Mouse (Mus musculus) frontal cortex, postnatal 14 days (tissue): Measurements from ENCODE around the gene Vars.
"Not testable (repeated sequence)": the region's sequence is repeated elsewhere in the genome, so short reads cannot be mapped to it uniquely, and the experiment has no call there.

ENCODE experiments used
- DNase-seq, 2 experiments: peaks; one replicate each; pipeline ENCODE4 v3.0.0; 2022; ENCODE audit warnings: low spot score in 2 of 2

Gene Vars

GRCm38 (mm10) chr17:34971694-34972068 lies 29.1 kb upstream of the Vars start:
- not testable (repeated sequence) for DNase-seq

DNA sequence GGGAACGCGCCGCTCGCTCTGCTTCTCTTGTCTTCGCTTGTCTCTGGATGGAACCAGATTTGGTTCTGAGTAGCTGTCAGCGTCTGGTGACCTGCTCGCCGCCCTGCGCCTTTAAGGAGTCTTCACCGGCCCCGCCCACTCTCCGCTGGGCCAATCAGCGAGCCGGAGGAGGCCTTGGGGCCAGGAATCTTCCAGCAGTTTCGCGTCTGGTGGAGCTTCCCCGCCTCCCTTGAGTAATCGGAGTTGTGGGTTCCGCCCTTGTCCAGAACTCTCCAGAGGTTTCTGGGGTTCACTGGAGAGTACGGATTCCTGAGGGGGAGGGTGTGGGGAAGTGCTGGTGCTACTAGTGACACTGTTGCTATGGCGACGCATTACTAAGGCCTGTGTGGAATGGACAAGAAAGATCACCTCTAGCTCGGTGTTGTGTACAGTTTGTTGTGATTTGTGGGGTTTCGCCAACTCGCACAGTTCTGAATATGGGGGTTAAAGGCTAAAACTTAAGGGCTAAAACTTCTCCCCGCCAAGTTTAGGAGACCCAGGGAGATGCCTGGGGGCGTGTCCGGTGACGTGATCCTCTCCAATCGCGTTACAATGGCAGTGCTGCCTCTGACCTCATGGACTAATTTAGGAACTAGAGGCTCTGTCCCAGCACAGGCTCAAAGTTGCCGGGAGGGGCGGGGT lies 28.6 kb upstream of the Vars start, which contains the start of the genes Hspa1a and Hspa1l:
Gene Hspa1a, minus strand, starts transcription at position 88 of the 681 bp plus-strand sequence.
Gene Hspa1l, plus strand, starts transcription at position 635 of the 681 bp plus-strand sequence.
- DNase-seq = peak; percentile 67 to 75

DNA sequence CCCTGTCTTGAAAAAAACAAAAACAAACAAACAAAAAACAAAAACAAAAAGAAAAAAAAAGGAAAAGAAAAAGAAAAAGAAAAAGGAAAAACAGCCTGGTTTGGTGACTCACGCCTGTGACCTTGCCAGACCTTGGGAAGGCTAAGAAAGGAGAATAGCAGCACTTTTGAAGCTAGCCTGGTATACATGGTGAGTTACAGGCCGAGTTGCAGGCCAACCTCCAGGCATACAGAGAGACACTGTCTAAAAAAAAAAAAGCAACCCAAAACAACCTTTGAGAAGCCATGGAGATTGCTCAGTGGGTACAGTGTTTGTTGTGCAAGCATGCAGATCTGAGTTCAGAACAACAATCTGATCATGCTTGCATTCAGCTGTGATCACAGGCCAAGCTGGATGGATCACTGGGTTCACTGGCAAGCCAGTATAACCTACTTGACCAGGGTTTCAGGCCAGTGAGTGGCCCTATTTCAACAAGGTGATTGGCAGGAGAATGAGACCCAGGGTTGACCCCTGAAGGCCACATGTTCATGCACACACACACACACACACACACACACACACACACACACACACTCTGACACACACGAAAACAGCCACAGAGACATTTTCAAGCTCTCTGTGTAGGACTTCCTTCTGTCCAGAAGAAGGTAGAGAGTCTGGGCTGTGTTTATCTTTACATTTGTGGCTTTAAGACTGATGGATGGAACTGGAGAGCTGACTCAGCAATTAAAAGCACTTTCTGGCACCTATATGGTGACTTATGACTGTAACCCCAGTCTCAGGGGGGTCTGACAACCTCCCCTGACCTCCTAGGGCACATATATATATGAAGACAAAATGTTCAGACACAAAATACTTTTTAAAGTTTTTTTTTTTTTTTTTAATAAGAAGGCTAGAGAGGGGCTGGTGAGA lies 24.9 kb upstream of the Vars start:
- no peak for DNase-seq

DNA sequence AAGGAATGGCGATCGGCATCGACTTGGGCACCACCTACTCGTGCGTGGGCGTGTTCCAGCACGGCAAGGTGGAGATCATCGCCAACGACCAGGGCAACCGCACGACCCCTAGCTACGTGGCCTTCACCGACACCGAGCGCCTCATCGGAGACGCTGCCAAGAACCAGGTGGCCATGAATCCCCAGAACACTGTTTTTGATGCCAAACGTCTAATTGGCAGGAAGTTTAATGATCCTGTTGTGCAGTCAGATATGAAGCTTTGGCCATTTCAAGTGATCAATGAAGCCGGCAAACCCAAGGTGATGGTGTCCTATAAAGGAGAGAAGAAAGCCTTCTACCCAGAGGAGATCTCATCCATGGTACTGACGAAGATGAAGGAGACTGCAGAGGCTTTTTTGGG lies 23.8 kb upstream of the Vars start:
- no peak for DNase-seq

DNA sequence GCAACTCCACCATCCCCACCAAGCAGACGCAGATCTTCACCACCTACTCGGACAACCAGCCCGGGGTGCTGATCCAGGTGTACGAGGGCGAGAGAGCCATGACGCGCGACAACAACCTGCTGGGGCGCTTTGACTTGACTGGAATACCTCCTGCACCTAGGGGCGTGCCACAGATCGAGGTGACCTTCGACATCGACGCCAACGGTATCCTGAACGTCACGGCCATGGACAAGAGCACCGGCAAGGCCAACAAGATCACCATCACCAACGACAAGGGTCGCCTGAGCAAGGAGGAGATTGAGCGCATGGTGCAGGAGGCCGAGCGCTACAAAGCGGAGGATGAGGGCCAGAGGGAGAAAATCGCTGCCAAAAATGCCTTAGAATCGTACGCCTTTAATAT lies 22.5 kb upstream of the Vars start:
- DNase-seq = no peak

DNA sequence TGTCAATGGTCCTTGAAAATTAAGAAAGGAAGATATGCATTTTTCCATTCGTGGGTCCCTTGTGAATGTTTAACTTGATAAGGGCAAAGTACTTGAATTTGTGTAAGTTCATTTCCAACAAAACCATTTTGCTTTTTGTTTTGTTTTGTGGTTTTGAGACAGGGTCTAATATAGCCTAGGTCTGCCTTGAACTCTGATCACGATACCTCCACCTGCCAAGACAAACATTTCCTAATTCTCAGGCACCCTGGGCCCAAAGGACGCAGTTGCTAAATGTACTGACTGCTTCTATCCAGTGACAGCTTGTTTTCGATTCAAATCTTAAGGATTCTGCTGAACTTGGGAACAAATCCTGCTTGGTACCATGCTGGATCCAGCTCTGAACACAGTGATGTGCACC lies 21.2 kb upstream of the Vars start:
- DNase-seq = no peak

DNA sequence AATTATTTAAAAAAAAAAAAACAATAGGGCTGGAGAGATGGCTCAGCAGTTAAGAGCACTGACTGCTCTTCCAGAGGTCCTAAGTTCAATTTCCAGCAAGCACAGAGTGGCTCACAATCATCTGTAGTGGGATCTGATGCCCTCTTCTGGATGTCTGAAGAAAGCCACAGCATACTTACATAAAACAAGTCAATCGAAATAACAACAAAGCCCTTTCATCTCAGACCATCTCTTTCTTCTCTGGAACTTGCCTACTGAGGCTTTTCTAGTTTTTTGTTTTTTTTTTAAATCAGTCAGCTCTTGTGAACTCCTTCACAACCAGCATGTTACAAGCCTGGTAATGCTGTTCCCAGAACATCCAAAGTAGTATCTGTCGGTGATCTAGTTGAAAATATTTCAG lies 20.1 kb upstream of the Vars start:
- DNase-seq = no peak

DNA sequence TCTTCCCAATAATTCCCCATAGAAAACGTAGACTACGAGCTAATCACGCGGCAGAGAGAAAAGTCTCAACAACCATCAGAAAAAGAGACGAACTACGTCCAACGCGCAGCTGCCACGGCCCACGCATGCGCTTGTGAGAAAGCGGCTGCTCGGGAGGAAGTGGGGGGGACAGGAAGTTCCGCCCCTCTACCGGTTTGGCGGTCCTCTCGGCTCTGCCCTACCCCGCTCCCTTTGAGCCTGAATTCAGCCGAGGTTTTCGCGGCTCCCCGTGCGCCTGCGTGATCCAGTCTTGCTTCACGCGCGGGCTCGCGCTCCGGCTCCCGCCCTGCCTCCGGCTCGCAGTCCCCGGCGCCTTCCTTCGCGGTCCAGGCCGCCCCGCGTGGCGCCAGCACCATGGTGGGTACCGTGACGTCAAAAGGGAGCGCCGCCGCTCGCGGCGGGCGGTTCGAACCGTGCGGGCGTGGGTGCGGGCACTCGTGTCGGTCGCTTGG lies 19.1 kb upstream of the Vars start, which contains the start of gene Lsm2:
Gene Lsm2, plus strand, starts transcription at position 173 of the 491 bp plus-strand sequence.
- peak; percentile 85 to 88 for DNase-seq

- DNase-seq = no peak
These were observed 18.5 kb upstream of the Vars start for GRCm38 (mm10) chr17:34982328-34982727.

DNA sequence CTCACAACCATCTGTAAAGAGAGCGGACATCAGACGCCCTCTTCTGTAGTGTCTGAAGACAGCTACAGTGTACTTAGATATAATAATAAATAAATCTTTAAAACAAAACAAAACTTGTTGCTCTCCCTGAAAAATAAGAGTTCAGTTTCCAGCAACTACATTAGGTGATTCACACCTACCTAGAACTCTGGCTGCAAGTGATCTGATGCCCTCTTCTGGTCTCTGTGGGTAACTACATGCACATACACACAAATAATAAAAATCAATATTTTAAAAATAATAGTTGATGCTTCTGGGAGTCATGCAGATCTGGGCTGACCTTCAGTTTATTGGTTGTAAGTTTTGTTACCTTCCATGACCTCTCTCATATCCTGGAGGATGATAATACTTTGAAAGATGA lies 16.6 kb upstream of the Vars start:
- no peak for DNase-seq

- no peak for DNase-seq
These were observed 6.0 kb upstream of the Vars start for GRCm38 (mm10) chr17:34994751-34995150.

- DNase-seq = not testable (repeated sequence)
These were observed 5.6 kb upstream of the Vars start for GRCm38 (mm10) chr17:34995192-34995591.

GRCm38 (mm10) chr17:34995927-34996326 lies 4.9 kb upstream of the Vars start:
- DNase-seq = not testable (repeated sequence)

DNA sequence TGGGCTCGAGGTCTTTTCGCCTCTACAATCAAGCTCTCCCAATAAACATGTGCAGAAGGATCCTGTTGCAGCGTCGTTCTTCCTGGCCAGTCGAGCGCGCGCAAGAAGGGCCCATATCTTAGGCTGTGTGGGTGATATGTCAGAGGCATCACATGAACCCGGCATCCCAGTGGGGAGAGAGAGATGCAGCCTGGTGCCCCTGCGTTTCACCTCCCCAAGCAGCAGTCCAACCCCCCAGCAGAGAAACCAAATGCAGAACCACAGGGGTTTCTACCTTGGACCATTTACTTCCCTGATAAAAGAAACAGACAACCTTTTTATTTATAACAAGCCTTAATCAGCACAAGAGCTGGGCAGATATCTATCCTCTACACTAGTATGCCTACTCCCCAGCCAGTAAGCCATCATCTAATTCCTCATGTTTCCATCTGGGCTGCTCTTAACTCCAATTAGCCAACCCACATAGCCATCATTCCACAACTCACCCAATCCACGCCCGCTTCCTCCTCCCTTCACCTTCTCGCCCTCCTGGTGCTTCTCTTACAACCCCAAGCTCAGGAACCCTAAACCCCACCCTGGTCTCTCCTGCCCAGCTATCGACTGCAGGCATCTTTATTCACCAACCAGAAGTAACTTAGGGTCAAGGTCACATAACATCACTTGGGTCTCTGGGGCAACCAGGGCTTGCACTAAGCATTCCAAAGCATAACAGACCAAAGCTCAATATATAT lies 4.2 kb upstream of the Vars start:
- DNase-seq = no peak

GRCm38 (mm10) chr17:34997142-34997483 lies 3.7 kb upstream of the Vars start:
- no peak for DNase-seq

DNA sequence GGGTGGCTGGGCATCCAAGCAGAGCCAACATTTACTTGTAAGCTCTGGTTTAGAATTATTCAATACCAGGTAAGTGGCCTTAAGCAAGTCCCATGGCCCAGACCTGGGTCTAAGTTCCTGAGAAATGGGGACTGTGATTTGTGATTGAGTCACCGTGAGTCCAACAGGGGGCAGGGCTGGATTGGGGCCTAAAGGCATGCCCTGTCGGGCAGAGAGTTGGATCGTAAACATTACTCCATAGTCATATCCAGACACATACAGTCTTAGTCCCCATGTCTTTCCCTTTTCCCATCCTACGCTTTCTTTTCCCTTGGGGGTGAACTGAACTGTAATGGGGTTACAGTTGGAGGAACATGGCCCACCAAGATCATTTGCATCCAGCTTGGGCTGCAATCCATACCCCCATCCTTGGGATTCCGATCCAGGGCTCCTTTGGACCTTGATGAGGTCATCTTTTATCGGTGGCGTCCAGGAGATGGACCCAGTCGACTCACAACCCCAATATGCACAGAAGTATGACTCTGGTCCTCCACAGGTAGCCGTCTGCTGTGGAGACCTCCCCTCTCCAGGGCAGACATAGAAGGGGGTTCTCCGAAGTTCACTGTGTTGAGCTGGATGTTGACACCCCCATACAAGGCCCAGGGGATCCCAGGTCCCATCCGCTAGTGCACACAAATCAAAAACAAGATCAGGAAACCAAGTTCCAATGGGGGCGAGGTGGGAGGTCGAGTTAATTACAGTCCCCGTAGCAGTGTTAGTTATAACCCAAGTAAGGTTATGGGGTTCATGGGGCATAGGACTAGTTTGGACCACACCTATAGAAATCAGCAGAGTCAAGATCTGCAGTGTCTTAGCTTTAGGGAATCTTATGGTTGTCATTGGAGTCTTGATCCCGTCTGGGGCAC lies 2.0 kb upstream of the Vars start:
- DNase-seq = no peak

DNA sequence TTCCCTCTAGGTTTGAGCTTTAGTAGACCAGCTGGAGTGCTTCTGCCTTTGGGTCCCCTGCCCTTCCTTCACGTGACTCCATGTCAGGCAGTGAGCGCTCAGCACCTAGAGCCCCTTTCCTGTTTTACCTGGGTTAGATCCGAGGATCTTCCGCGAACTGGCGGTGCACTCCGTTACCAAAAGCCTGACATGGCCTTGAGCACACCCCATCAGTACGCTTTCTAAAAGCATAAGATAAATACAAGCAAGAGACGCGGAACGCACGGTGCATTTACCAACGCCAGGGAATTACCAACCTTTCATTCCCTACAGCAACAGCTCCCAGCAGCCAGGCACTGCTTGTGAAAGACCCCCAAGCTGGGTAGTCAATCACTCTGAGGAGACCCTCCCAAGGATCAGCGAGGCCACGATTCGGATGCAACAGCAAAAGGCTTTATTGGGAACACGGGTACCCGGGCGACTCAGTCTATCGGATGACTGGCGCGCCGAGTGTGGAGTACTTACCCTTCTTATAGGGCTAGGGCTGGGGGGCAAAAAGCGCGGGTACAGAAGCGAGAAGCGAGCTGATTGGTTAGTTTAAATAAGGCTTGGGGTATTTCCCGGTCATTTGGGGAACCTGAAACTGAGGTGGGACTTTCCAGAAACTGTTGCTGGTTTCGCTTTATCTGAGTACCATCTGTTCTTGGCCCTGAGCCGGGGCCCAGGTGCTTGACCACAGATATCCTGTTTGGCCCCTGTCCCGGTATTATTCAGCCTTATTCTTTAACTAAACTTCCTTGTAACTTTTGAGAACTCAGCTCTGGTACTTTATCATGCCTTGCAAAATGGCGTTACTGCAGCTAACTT lies 693 bp upstream of the Vars start:
- not testable (repeated sequence) for DNase-seq

GRCm38 (mm10) chr17:35001452-35002152 lies 815 bp downstream of the Vars start:
- no peak for DNase-seq

DNA sequence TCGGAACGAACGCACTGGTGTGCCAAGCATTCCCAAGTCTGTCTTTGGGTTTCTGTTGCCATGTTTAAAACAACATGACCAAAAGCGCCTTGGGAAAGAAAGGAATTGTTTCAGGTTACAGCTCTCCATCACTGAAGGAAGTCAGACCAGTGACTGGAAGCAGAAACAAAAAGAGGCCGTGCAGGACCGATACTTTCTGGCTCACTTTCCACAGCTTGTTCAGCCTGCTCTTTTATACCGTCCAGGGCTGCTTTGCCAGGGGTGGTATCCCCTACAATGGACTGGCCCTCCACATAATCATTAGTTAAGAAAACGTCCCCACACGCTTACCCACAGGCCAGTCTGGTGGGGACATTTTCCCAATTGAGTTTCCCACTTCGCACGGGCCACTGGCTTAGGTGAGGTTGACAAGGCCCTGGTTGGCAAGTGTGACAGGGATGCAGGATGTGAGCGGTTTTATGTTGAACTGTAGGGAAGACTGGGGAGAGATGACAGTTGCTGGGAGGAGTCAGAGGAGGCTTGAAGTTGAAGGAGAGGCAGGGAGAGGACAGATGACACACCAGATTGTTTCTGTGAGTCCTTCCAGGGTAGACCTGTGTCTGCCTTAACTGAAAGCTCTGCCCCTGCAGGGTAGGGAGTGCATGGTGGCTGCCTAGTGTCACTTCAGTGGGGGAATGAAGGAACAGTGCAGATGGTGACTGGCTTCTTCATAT lies 1.5 kb downstream of the Vars start:
- no peak for DNase-seq
